Mouse (Mus musculus) limb, embryonic 14.5 days (tissue): ENCODE measurements around the gene Wdr64. TPM values are rescaled to one million over a fixed set of nuclear protein-coding genes. Genes with fewer than 3 reads are reported as not detected.
A peak's percentile ranks its signal among the peaks of the same experiment; 100 is the strongest.

Source experiments
- ATAC-seq: fragments of 200-750 bp; cut with Nextera tagmentation; 2 replicates; pipeline ENCODE4 v1.8.0; 2017; ENCODE audit warnings: low read depth, moderate number of reproducible peaks, moderate TSS enrichment; ENCODE audit not compliant: low FRiP score
- DNase-seq: peaks from one replicate; pipeline ENCODE4 v3.0.0-alpha.2; 2015; ENCODE audit warnings: low spot score
- H3K27ac ChIP-seq: fragments of 300-500 bp; sonication (generic); replicated peaks from 2 replicates; pipeline ENCODE4 v1.5.1; 2014; ENCODE audit warnings: low read depth, mild to moderate bottlenecking, low read length, moderate library complexity, mixed read lengths
- H3K27me3 ChIP-seq: fragments of 300-500 bp; sonication (generic); 2 replicates; pipeline ENCODE4 v1.6.1; 2014; ENCODE audit warnings: low read length, mixed read lengths; ENCODE audit not compliant: control insufficient read depth, insufficient read depth
- H3K36me3 ChIP-seq: fragments of 300-500 bp; sonication (generic); 2 replicates; pipeline ENCODE4 v1.6.1; 2014; ENCODE audit warnings: mild to moderate bottlenecking, low read length, moderate library complexity, mixed read lengths; ENCODE audit not compliant: control insufficient read depth, insufficient read depth
- H3K4me1 ChIP-seq: fragments of 300-500 bp; sonication (generic); 2 replicates; pipeline ENCODE4 v1.6.1; 2014; ENCODE audit warnings: antibody characterized with exemption, low read length, mixed read lengths; ENCODE audit not compliant: control insufficient read depth, insufficient read depth
- H3K4me2 ChIP-seq: fragments of 300-500 bp; sonication (generic); replicated peaks from 2 replicates; pipeline ENCODE4 v1.6.1; 2014; ENCODE audit warnings: low read depth, mild to moderate bottlenecking, low read length, moderate library complexity; ENCODE audit not compliant: severe bottlenecking
- H3K4me3 ChIP-seq: fragments of 300-500 bp; sonication (generic); replicated peaks from 2 replicates; pipeline ENCODE4 v1.5.1; 2014; ENCODE audit warnings: low read length
- H3K9ac ChIP-seq: fragments of 300-500 bp; sonication (generic); 2 replicates; pipeline ENCODE4 v1.6.1; 2014; ENCODE audit warnings: mild to moderate bottlenecking, low read depth, low read length, moderate library complexity; ENCODE audit not compliant: severe bottlenecking
- H3K9me3 ChIP-seq: fragments of 300-500 bp; sonication (generic); 2 replicates; pipeline ENCODE4 v1.6.1; 2016; ENCODE audit warnings: low read length; ENCODE audit not compliant: control insufficient read depth
- POLR2A ChIP-seq: fragments of 200-500 bp; IDR thresholded peaks from 2 replicates; pipeline ENCODE4 v1.8.0; 2012; ENCODE audit warnings: inconsistent platforms, mild to moderate bottlenecking, moderate library complexity, borderline replicate concordance; ENCODE audit not compliant: insufficient read depth, insufficient read length; ENCODE audit errors: extremely low read depth
- WGBS: fragments of 180-500 bp; shearing (Covaris S2); extraction: QIAGEN DNeasy Blood & Tissue Kit; methylation state at CpG from one replicate; pipeline ENCODE4 v1.1.7; 2014; 5-methylcytosine and 5-hydroxymethylcytosine counted together
- polyA plus RNA-seq, 2 experiments: library from polyadenylated mRNA; depleted of rRNA in 1 of 2; stranded (reverse) in 1 of 2; unstranded in 1 of 2; fragments of >200 nt; fragmentation: Nextera tagmentation in 1 of 2; extraction: Ambion mirVana in 1 of 2; gene quantifications; 2 replicates each; pipeline versions ENCODE4 v1.2.1 to v1.2.3; 2012 to 2014

Wdr64 gene
- polyA plus RNA-seq (2012; rRNA removed) (not detected in 2 replicates), polyA plus RNA-seq (2014; fragmentation: Nextera tagmentation; extraction: Ambion mirVana) (not detected in 2 replicates)

- DNase-seq: no peak
- no peak for TF ChIP-seq POLR2A
- Histone ChIP-seq H3K9ac (no peak within 1 kb of the TSS), H3K27ac (no peak within 1 kb of the TSS), H3K4me3 (no peak within 1 kb of the TSS), H3K4me1 (peaks cover 3% of the 10 kb centered on the region; the same call in 1 of the 2 replicates), H3K4me2 (no peak within 1 kb of the TSS), H3K36me3 (no peaks in the 10 kb centered on the region), H3K9me3 (no peaks in the 10 kb centered on the region), H3K27me3 (no peaks in the 10 kb centered on the region)
- WGBS: 83% methylated on average over 1 of the region's 1 CpGs
- ATAC-seq: no peak
These were observed at the start of gene Wdr64 for GRCm38 (mm10) chr1:175698293-175698692. TSS of gene Wdr64 (plus strand) at chr1:175698593.

- 91% methylated on average over 4 of the region's 4 CpGs for WGBS
- ATAC-seq: no peak
- Histone ChIP-seq H3K9ac (no peak overlapping the region), H3K4me3 (no peak overlapping the region), H3K36me3 (no peaks in the 10 kb centered on the region), H3K4me1 (no peaks in the 10 kb centered on the region), H3K27ac (no peak overlapping the region), H3K27me3 (no peaks in the 10 kb centered on the region), H3K9me3 (no peaks in the 10 kb centered on the region), H3K4me2 (no peak overlapping the region)
- TF ChIP-seq POLR2A: no peak
- no peak for DNase-seq
These were observed 49.8 kb upstream of the Wdr64 start for GRCm38 (mm10) chr1:175648615-175649014.

- DNase-seq (no peak), ATAC-seq (no peak)
- 94% methylated on average over 4 of the region's 4 CpGs for WGBS
- no peaks in the 10 kb centered on the region for H3K36me3 ChIP-seq
- TF ChIP-seq POLR2A: no peak
- H3K4me3 ChIP-seq: no peak overlapping the region
- H3K27me3 ChIP-seq: no peaks in the 10 kb centered on the region
- no peak overlapping the region for H3K9ac ChIP-seq
- no peaks in the 10 kb centered on the region for H3K9me3 ChIP-seq
- H3K27ac ChIP-seq: no peak overlapping the region
- H3K4me1 ChIP-seq: no peaks in the 10 kb centered on the region
- no peak overlapping the region for H3K4me2 ChIP-seq
These were observed 38.5 kb upstream of the Wdr64 start for GRCm38 (mm10) chr1:175659900-175660299.

GRCm38 (mm10) chr1:175668666-175669405 is 29.6 kb upstream of the Wdr64 start:
- no peak overlapping the region for H3K9ac ChIP-seq
- no peaks in the 10 kb centered on the region for H3K36me3 ChIP-seq
- ATAC-seq (no peak), DNase-seq (peak; percentile 47)
- no peak for TF ChIP-seq POLR2A
- no peak overlapping the region for H3K4me3 ChIP-seq
- H3K4me1 ChIP-seq: no peaks in the 10 kb centered on the region
- WGBS: 74% methylated on average over 5 of the region's 5 CpGs
- no peaks in the 10 kb centered on the region for H3K9me3 ChIP-seq
- no peak overlapping the region for H3K4me2 ChIP-seq
- no peaks in the 10 kb centered on the region for H3K27me3 ChIP-seq
- no peak overlapping the region for H3K27ac ChIP-seq

- no peaks in the 10 kb centered on the region for H3K36me3 ChIP-seq
- no peaks in the 10 kb centered on the region for H3K9me3 ChIP-seq
- ATAC-seq (no peak), DNase-seq (no peak)
- 84% methylated on average over 3 of the region's 3 CpGs for WGBS
- H3K4me1 ChIP-seq: no peaks in the 10 kb centered on the region
- no peak overlapping the region for H3K9ac ChIP-seq
- no peak for TF ChIP-seq POLR2A
- H3K27me3 ChIP-seq: no peaks in the 10 kb centered on the region
- H3K27ac ChIP-seq: no peak overlapping the region
- H3K4me2 ChIP-seq: no peak overlapping the region
- H3K4me3 ChIP-seq: no peak overlapping the region
These were observed 28.9 kb upstream of the Wdr64 start for GRCm38 (mm10) chr1:175669456-175669855.
